Mouse (Mus musculus): ENCODE measurements around the gene Dock8.

Dock8 gene

GRCm38 (mm10) chr19:24999201-24999886 lies at the start of gene Dock8:
Gene Dock8 (plus strand): TSS chr19:24999534.
- DNase-seq = peak; percentile 13

- DNase-seq = no peak
These were observed 40.8 kb upstream of the Dock8 start for GRCm38 (mm10) chr19:24958531-24958930.

- peak; percentile 97 for DNase-seq
These were observed 38.0 kb upstream of the Dock8 start, which contains the start of gene Cbwd1 for GRCm38 (mm10) chr19:24961172-24961962. Gene Cbwd1 (minus strand): TSS chr19:24961610.

- no peak for DNase-seq
These were observed 33.1 kb upstream of the Dock8 start for GRCm38 (mm10) chr19:24966203-24966602.

- DNase-seq = no peak
These were observed 32.4 kb upstream of the Dock8 start for GRCm38 (mm10) chr19:24966941-24967340.

- no peak for DNase-seq
These were observed 28.0 kb upstream of the Dock8 start for GRCm38 (mm10) chr19:24971307-24971706.

GRCm38 (mm10) chr19:24972701-24973390 lies 26.5 kb upstream of the Dock8 start:
- no peak for DNase-seq

GRCm38 (mm10) chr19:24977991-24978390 lies 21.3 kb upstream of the Dock8 start:
- no peak for DNase-seq

- DNase-seq = no peak
These were observed 20.2 kb upstream of the Dock8 start for GRCm38 (mm10) chr19:24978852-24979842.

- no peak for DNase-seq
These were observed 18.0 kb upstream of the Dock8 start for GRCm38 (mm10) chr19:24981294-24981693.

GRCm38 (mm10) chr19:24983050-24983449 lies 16.3 kb upstream of the Dock8 start:
- no peak for DNase-seq

- no peak for DNase-seq
These were observed 15.4 kb upstream of the Dock8 start for GRCm38 (mm10) chr19:24983857-24984498.

- no peak for DNase-seq
These were observed 14.3 kb upstream of the Dock8 start for GRCm38 (mm10) chr19:24985045-24985444.

GRCm38 (mm10) chr19:24987355-24987754 lies 12.0 kb upstream of the Dock8 start:
- no peak for DNase-seq

- DNase-seq = no peak
These were observed 10.5 kb upstream of the Dock8 start for GRCm38 (mm10) chr19:24988831-24989230.

- DNase-seq = no peak
These were observed 9.1 kb upstream of the Dock8 start for GRCm38 (mm10) chr19:24990138-24990822.

- no peak for DNase-seq
These were observed 5.8 kb upstream of the Dock8 start for GRCm38 (mm10) chr19:24993526-24993925.

GRCm38 (mm10) chr19:24994900-24995299 lies 4.4 kb upstream of the Dock8 start:
- DNase-seq = no peak

GRCm38 (mm10) chr19:24996815-24997704 lies 2.3 kb upstream of the Dock8 start:
- DNase-seq = no peak

- no peak for DNase-seq
These were observed 773 bp upstream of the Dock8 start for GRCm38 (mm10) chr19:24998561-24998960.

All from right cerebral cortex, postnatal 4 days (tissue).